Mouse (Mus musculus) lung, postnatal 0 days (tissue): Measurements from ENCODE around the gene Casp1.

ENCODE experiments used
- CTCF ChIP-seq: IDR thresholded peaks from 2 replicates; pipeline ENCODE4 v1.5.1; 2016; ENCODE audit warnings: antibody characterized with exemption, mild to moderate bottlenecking
- EP300 ChIP-seq: IDR thresholded peaks from 2 replicates; pipeline ENCODE4 v1.6.1; 2016; ENCODE audit warnings: antibody characterized with exemption, mild to moderate bottlenecking, control low read depth

DNA sequence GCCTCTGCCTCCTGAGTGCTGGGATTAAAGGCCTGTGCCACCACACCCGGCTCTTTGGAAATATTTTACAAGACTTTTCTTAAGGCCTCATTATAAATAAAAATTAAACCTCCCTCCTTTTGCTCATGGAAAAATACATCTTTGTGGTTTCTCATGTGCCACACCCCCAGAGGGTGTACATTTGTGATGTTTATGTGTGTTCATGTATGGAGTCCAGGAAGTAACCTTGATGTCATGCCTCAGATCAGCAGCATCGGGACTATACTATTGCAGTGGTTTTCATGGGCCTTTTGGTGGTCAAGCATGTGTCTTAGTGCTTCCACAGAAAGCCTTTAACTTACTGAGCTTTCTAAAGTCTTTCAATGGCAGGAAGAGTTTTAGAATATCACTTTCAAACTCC is 28.0 kb upstream of the Casp1 start:
- no peak for TF ChIP-seq CTCF
- no peak for TF ChIP-seq EP300
